Mouse (Mus musculus): ENCODE data around the gene 4930435E12Rik. TPM values are rescaled to one million over a fixed set of nuclear protein-coding genes. Genes with fewer than 3 reads are reported as not detected.

The 4930435E12Rik gene
- total RNA-seq, 2 experiments from 2014 or later = not detected

- ATAC-seq (replicated peaks; ENCODE audit: low FRiP score, low TSS enrichment, poor library complexity, severe bottlenecking) = no peak
Observed at GRCm38 (mm10) chr16:38772906-38773496, 55.5 kb downstream of the 4930435E12Rik start.

GRCm38 (mm10) chr16:38771145-38771544, 57.4 kb downstream of the 4930435E12Rik start:
- no peak for ATAC-seq (replicated peaks; ENCODE audit: low FRiP score, low TSS enrichment, poor library complexity, severe bottlenecking)

GRCm38 (mm10) chr16:38769529-38769928, 59.0 kb downstream of the 4930435E12Rik start:
- no peak for ATAC-seq (replicated peaks; ENCODE audit: low FRiP score, low TSS enrichment, poor library complexity, severe bottlenecking)

- ATAC-seq (replicated peaks; ENCODE audit: low FRiP score, low TSS enrichment, poor library complexity, severe bottlenecking) = no peak
Observed at GRCm38 (mm10) chr16:38768386-38768785, 60.2 kb downstream of the 4930435E12Rik start.

GRCm38 (mm10) chr16:38767761-38768160, 60.8 kb downstream of the 4930435E12Rik start:
- no peak for ATAC-seq (replicated peaks; ENCODE audit: low FRiP score, low TSS enrichment, poor library complexity, severe bottlenecking)

- no peak for ATAC-seq (replicated peaks; ENCODE audit: low FRiP score, low TSS enrichment, poor library complexity, severe bottlenecking)
Observed at GRCm38 (mm10) chr16:38766671-38767070, 61.9 kb downstream of the 4930435E12Rik start.

GRCm38 (mm10) chr16:38763508-38763907, 65.0 kb downstream of the 4930435E12Rik start:
- no peak for ATAC-seq (replicated peaks; ENCODE audit: low FRiP score, low TSS enrichment, poor library complexity, severe bottlenecking)

- ATAC-seq (replicated peaks; ENCODE audit: low FRiP score, low TSS enrichment, poor library complexity, severe bottlenecking) = no peak
Observed at GRCm38 (mm10) chr16:38762401-38762800, 66.1 kb downstream of the 4930435E12Rik start.

Other genes with a start within 250 kb of the 4930435E12Rik start
- 1.4 and 1.7 TPM in 2 replicates for gene Arhgap31, start 115.5 kb downstream of the 4930435E12Rik start, total RNA-seq (2014; fragmentation: Nextera tagmentation)
- gene Arhgap31, start 115.5 kb downstream of the 4930435E12Rik start, total RNA-seq (2017) = 0.14 and 0.91 TPM in 2 replicates
- not detected in 2 replicates for gene B4galt4, start 86.5 kb downstream of the 4930435E12Rik start, total RNA-seq (2014; fragmentation: Nextera tagmentation)
- gene B4galt4, start 86.5 kb downstream of the 4930435E12Rik start, total RNA-seq (2017) = 1.8 and 2.9 TPM in 2 replicates
- not detected in 2 replicates for gene Upk1b, start 28.4 kb downstream of the 4930435E12Rik start, total RNA-seq (2014; fragmentation: Nextera tagmentation)
- gene Upk1b, start 28.4 kb downstream of the 4930435E12Rik start, total RNA-seq (2017) = not detected in 2 replicates
- not detected in 2 replicates for gene Igsf11, start 63.9 kb upstream of the 4930435E12Rik start, total RNA-seq (2014; fragmentation: Nextera tagmentation)
- not detected in 2 replicates for gene Igsf11, start 63.9 kb upstream of the 4930435E12Rik start, total RNA-seq (2017)